Mouse (Mus musculus) kidney, adult 2 months (tissue): ENCODE measurements around the gene Foxp1.

Source experiments
- CTCF ChIP-seq: fragments of 200-500 bp; conservative IDR thresholded peaks from 2 replicates; pipeline ENCODE4 v1.5.1; 2011; ENCODE audit warnings: low read depth, mild to moderate bottlenecking, control low read depth, low read length, moderate library complexity, mixed read lengths; ENCODE audit not compliant: insufficient read depth, insufficient read length
- POLR2A ChIP-seq: fragments of 200-500 bp; IDR thresholded peaks from one replicate; pipeline ENCODE4 v1.6.1; 2011; ENCODE audit warnings: low read depth, low read length, control low read depth

GRCm38 (mm10) chr6:99175377-99175776 is 347.1 kb downstream of the Foxp1 start:
- no peak for TF ChIP-seq CTCF
- TF ChIP-seq POLR2A: no peak
